Mouse (Mus musculus): ENCODE results near the gene 1700020N01Rik. TPM values are rescaled to one million over a fixed set of nuclear protein-coding genes. Genes with fewer than 3 reads are reported as not detected.
A peak's percentile ranks its signal among the peaks of the same experiment; 100 is the strongest.

1700020N01Rik gene
- polyA plus RNA-seq, 1 experiment from 2014 or later = not detected

DNA sequence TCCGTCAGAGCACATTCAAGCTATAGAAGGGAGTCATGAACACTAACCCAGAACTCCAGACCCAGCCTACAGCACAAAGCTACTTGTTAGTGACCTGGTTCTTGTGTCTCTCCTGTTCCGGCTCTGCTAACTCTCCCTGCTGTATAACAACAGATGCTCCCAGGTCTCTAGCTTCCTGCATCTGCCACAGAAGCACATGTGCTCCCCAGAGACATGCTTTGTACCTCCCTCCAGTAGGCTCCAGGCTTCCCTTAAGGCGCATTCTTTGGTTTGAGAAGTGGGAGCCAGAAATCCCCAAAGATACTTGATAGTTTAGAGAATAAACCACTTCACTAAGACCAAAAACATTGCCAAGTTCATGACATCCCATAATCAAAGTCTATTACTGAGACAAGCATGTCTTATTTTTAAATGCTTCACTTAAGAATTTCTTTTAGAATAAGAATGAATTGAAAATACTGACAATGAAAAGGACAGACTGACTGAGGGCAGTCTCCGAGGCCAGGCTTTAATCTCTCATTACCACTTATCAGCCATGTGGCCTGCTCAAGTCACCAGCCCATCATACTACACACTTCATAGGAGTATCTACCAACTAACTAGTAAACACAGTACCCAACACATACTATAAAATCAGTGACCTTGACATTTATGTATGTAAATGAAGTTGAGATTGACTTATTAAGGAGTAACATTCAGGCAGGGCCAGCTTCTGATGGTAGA lies 43.2 kb downstream of the 1700020N01Rik start:
- Histone ChIP-seq H3K9ac (replicated peaks) (no peak overlapping the region), H3K4me1 (no peaks in the 10 kb centered on the region), H3K4me3 (replicated peaks) (no peak overlapping the region), H3K27me3 (replicated peaks) (no peaks in the 10 kb centered on the region), H3K36me3 (no peaks in the 10 kb centered on the region), H3K27ac (replicated peaks) (no peak overlapping the region), H3K9me3 (replicated peaks) (no peaks in the 10 kb centered on the region), H3K4me2 (no peak overlapping the region)
- 91% methylated on average over 4 of the region's 4 CpGs for WGBS
- ATAC-seq (ENCODE audit: low FRiP score) = no peak

DNA sequence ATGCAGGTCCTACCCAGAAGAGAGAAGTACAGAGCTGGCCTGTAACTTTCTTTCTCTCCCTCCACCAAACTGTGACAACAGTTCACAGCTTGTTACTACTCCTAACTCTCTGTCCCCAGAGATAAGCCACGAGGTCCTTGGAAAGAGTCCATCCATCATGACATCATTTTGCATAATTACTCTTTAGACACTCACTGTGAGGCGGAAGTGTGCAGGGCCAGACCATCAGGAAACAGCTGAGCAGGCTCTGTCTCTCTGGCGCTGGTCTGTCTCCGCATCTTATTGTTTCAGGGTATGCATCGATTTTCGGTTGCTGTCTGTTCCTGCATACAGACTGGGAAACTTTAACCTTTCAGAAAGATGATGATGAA lies 43.8 kb downstream of the 1700020N01Rik start:
- H3K9ac ChIP-seq (replicated peaks) = no peak overlapping the region
- ATAC-seq (ENCODE audit: low FRiP score) = no peak
- no peaks in the 10 kb centered on the region for H3K4me1 ChIP-seq
- no peaks in the 10 kb centered on the region for H3K9me3 ChIP-seq (replicated peaks)
- WGBS = 65% methylated on average over 6 of the region's 6 CpGs
- H3K4me2 ChIP-seq = no peak overlapping the region
- H3K4me3 ChIP-seq (replicated peaks) = no peak overlapping the region
- H3K27me3 ChIP-seq (replicated peaks) = no peaks in the 10 kb centered on the region
- H3K27ac ChIP-seq (replicated peaks) = no peak overlapping the region
- H3K36me3 ChIP-seq = no peaks in the 10 kb centered on the region

DNA sequence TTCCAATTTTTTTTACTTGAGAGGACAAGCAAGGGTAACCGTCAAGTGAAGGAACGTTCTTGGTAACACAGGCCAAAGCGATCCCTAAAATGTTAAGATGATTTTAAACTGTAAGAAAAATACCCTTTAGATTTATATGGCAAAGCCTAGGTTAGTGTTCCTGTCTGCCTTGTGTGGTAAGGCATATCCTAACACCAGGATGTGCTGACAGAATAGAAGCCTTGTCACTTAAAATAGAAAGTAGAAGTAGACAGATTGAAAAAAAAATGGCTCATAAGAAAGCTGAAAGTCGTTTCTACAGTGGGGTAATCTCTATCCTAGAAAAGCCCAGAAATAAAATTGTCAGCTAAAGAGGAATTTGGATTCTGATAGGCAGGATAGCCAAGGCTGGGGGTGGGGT lies 58.4 kb downstream of the 1700020N01Rik start:
- H3K4me3 ChIP-seq (replicated peaks) = no peak overlapping the region
- no peak overlapping the region for H3K27ac ChIP-seq (replicated peaks)
- no peaks in the 10 kb centered on the region for H3K4me1 ChIP-seq
- no peak for ATAC-seq (ENCODE audit: low FRiP score)
- H3K9me3 ChIP-seq (replicated peaks) = no peaks in the 10 kb centered on the region
- no peak overlapping the region for H3K9ac ChIP-seq (replicated peaks)
- no peak overlapping the region for H3K4me2 ChIP-seq
- 87% methylated on average over 4 of the region's 4 CpGs for WGBS
- no peaks in the 10 kb centered on the region for H3K36me3 ChIP-seq
- H3K27me3 ChIP-seq (replicated peaks) = no peaks in the 10 kb centered on the region

DNA sequence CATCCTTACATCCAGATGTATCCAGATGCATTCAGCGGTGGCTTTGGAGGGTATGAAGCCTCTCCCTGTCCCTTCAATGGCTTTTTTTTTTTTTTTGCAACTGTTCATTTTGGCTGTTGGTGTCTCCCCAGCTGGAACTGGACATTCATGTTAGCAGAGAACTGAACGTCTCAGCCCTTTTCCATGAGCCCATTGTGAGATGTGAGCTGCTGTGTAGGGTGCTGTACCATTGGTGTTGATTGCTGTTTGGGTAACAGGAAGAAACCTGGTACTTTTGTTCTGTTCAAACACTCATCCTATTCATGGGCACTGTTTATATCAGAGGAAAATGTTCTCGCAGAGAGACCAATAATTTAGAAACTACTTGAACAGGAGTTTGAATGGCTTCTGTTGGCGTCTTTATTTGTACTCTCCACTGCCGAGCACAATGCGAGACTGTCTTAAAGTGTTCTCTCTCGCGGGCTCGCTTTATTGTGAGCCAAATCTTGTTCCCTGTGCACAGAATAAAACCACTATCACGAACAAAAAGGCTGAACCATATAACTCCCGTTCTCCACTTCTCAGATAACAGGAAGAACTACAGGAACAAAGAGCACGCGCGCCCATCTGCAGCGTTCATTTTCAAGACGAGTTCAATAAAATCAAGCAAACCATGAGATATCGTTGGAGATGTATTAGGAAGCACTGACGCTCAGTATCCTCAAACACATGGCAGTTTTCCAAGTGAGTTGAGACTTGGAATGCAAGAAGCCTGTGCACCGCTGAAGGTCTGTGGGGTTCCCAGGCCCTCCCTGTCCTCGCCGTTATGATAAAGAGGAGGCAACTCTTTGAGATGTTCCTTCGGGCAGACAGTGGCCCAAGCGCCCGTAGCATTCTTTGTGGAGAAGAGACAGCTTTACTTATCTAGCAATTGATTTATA lies 59.7 kb downstream of the 1700020N01Rik start:
- H3K9ac ChIP-seq (replicated peaks) = no peak overlapping the region
- H3K4me1 ChIP-seq = no peaks in the 10 kb centered on the region
- no peaks in the 10 kb centered on the region for H3K9me3 ChIP-seq (replicated peaks)
- no peaks in the 10 kb centered on the region for H3K27me3 ChIP-seq (replicated peaks)
- no peak overlapping the region for H3K4me3 ChIP-seq (replicated peaks)
- peak overlapping the region; percentile 7; the same call in 1 of the 2 replicates for H3K4me2 ChIP-seq
- H3K36me3 ChIP-seq = no peaks in the 10 kb centered on the region
- no peak for ATAC-seq (ENCODE audit: low FRiP score)
- WGBS = 82% methylated on average over 24 of the region's 24 CpGs
- H3K27ac ChIP-seq (replicated peaks) = 0 out of 2 replicates have a peak overlapping the region, but pooled peaks have one; percentile 41

DNA sequence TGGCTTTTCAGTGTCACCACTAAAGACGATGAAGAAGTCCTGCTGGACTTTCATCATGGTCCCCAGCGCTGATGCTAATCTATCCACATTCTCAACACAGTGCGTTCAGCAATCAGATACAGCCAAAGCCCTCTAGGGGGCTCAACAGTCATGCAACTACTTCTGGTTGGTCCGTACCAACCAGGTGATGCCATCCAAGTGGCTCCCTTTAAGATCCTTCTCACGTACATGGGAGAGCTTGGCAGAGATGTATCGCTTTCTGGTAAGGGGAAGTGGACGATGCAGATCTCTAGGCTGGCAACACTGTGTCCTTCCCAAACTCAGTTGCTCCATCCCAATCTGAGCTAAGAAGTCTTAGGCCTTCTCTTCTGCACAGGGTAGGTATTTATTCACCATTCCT lies 60.5 kb downstream of the 1700020N01Rik start:
- Histone ChIP-seq H3K27ac (replicated peaks) (no peak overlapping the region), H3K9me3 (replicated peaks) (no peaks in the 10 kb centered on the region), H3K27me3 (replicated peaks) (no peaks in the 10 kb centered on the region), H3K4me1 (no peaks in the 10 kb centered on the region), H3K36me3 (no peaks in the 10 kb centered on the region), H3K4me3 (replicated peaks) (no peak overlapping the region), H3K4me2 (no peak overlapping the region), H3K9ac (replicated peaks) (no peak overlapping the region)
- ATAC-seq (ENCODE audit: low FRiP score) = no peak
- 88% methylated on average over 7 of the region's 7 CpGs for WGBS

DNA sequence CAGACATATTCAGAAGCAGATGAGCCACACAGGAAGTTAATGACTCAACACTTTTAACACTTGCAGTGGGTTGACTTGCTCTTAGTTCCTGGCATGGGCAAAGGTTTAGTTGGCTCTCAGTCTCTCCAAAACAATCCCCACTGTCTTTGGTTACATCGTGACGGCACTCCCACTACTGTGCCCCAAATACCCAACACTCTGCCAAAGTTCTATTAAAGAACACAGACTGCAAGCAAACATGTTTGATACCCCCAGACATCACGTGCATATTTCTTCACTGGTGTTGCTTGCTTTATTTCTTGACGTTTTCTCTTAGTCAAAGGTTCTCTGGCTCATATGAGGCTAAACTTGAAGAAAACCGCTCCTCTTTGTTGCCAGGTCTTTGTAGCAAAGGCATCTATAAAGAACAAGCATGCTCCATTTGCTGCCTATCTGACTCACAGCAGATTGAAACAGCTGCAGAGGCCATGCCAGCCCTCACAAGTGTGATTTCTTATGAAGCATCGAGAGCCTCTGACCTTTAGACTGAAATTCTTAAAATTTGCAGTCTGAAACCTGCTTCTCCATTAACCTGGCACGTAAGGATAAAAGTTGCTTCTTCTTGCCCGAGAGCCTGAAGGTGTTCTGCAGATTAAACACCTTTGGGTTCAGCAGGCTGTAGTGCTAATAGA lies 66.8 kb downstream of the 1700020N01Rik start:
- Histone ChIP-seq H3K36me3 (no peaks in the 10 kb centered on the region), H3K4me3 (replicated peaks) (no peak overlapping the region), H3K9ac (replicated peaks) (no peak overlapping the region), H3K4me1 (no peaks in the 10 kb centered on the region), H3K27me3 (replicated peaks) (no peaks in the 10 kb centered on the region), H3K4me2 (no peak overlapping the region), H3K27ac (replicated peaks) (no peak overlapping the region), H3K9me3 (replicated peaks) (no peaks in the 10 kb centered on the region)
- WGBS = 83% methylated on average over 8 of the region's 8 CpGs
- ATAC-seq (ENCODE audit: low FRiP score) = no peak

DNA sequence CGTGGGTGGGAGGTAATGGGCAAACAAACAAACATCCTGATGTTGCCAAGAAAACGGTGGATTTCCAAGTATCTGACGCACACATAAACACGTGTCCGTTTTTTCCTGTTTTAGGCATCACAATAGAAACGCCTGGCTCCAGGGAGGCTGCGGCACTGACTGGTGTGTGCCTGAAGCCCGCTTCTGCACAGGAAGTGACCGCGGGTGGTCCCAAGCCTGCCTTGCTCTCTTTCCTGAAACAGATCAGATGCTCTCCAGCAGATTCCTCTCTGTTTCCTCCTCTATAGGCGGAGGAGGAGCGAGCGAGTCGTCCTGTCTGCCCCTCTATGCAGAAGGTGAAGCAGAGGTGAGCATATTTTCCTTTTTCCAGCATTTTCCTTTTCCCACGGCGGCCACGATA lies 76.0 kb downstream of the 1700020N01Rik start:
- Histone ChIP-seq H3K4me2 (peak overlapping the region; percentile 4; the same call in 1 of the 2 replicates), H3K27ac (replicated peaks) (no peak overlapping the region)

DNA sequence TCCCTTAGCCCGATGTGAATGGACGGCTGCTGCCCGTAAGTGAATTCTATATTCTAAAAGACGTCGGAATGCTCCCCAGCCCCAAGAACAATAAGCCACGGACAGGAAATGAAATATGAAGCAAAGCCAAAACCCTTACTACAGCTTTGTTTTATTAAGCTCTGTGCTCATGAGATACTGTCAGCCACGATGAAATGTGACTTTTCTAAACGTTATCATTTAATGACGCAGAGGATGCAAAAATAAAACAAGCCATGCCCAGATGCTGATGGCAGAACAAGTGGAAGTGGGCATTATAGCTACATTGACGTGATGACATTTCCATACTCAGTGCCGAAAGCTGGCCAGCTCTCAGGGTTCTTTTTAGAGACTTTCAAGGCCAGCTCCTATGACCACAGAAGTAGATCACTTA lies 76.8 kb downstream of the 1700020N01Rik start:
- Histone ChIP-seq H3K4me3 (replicated peaks) (no peak overlapping the region), H3K27me3 (replicated peaks) (no peaks in the 10 kb centered on the region), H3K9ac (replicated peaks) (no peak overlapping the region), H3K9me3 (replicated peaks) (no peaks in the 10 kb centered on the region), H3K4me1 (no peaks in the 10 kb centered on the region), H3K36me3 (no peaks in the 10 kb centered on the region), H3K4me2 (no peak overlapping the region), H3K27ac (replicated peaks) (no peak overlapping the region)
- no peak for ATAC-seq (ENCODE audit: low FRiP score)
- 65% methylated on average over 11 of the region's 11 CpGs for WGBS

More for the DNA sequence above, 76.0 kb downstream of the 1700020N01Rik start:
- no peaks in the 10 kb centered on the region for H3K4me1 ChIP-seq
- no peak overlapping the region for H3K9ac ChIP-seq (replicated peaks)
- no peak overlapping the region for H3K4me3 ChIP-seq (replicated peaks)
- WGBS = 60% methylated on average over 17 of the region's 17 CpGs
- no peak for ATAC-seq (ENCODE audit: low FRiP score)
- H3K9me3 ChIP-seq (replicated peaks) = no peaks in the 10 kb centered on the region
- H3K27me3 ChIP-seq (replicated peaks) = no peaks in the 10 kb centered on the region
- no peaks in the 10 kb centered on the region for H3K36me3 ChIP-seq

DNA sequence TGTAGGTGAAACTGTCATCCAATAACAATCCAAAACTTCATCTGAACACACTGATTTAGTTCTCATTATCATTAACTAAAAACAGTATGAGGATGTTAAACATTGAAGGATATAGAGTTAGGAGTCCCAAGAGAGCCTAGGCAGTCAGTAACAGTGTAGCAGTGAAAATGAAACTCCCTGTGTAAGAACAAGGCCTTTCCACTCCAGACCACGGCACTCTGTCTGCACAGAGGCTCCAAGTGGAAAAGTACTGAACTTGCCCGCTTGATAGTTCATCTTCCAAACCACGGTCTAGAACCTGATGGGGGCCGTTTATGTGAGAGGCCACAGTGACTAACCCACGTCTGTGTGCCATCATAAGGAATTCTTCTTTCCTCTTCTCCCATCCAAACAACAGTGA lies 77.2 kb downstream of the 1700020N01Rik start:
- Histone ChIP-seq H3K27me3 (replicated peaks) (no peaks in the 10 kb centered on the region), H3K27ac (replicated peaks) (no peak overlapping the region), H3K4me2 (no peak overlapping the region), H3K4me3 (replicated peaks) (no peak overlapping the region), H3K9me3 (replicated peaks) (no peaks in the 10 kb centered on the region), H3K36me3 (no peaks in the 10 kb centered on the region), H3K9ac (replicated peaks) (no peak overlapping the region), H3K4me1 (no peaks in the 10 kb centered on the region)
- no peak for ATAC-seq (ENCODE audit: low FRiP score)
- 87% methylated on average over 5 of the region's 5 CpGs for WGBS
